Mouse (Mus musculus) liver, embryonic 16.5 days (tissue): Measurements from ENCODE around the gene Ifit2. TPM values are rescaled to one million over a fixed set of nuclear protein-coding genes. Genes with fewer than 3 reads are reported as not detected.
A peak's percentile ranks its signal among the peaks of the same experiment; 100 is the strongest.

Source experiments
- ATAC-seq: fragments of 200-750 bp; cut with Nextera tagmentation; 2 replicates; pipeline ENCODE4 v1.8.0; 2017; ENCODE audit warnings: low read depth, mild to moderate bottlenecking, moderate number of reproducible peaks, moderate library complexity
- H3K27ac ChIP-seq: fragments of 300-500 bp; sonication (generic); 2 replicates; pipeline ENCODE4 v1.5.1; 2014; ENCODE audit warnings: mild to moderate bottlenecking, low read length
- H3K27me3 ChIP-seq: fragments of 300-500 bp; sonication (generic); 2 replicates; pipeline ENCODE4 v1.6.1; 2014; ENCODE audit warnings: low read depth, low read length, mixed read lengths; ENCODE audit not compliant: control insufficient read depth, insufficient read depth
- H3K36me3 ChIP-seq: fragments of 300-500 bp; sonication (generic); 2 replicates; pipeline ENCODE4 v1.6.1; 2014; ENCODE audit warnings: mild to moderate bottlenecking; ENCODE audit not compliant: control insufficient read depth, insufficient read depth
- H3K4me1 ChIP-seq: fragments of 300-500 bp; sonication (generic); 2 replicates; pipeline ENCODE4 v1.6.1; 2014; ENCODE audit warnings: low read depth, low read length, mixed read lengths; ENCODE audit not compliant: control insufficient read depth
- H3K4me2 ChIP-seq: fragments of 300-500 bp; sonication (generic); 2 replicates; pipeline ENCODE4 v1.6.1; 2014; ENCODE audit warnings: low read depth, low read length, mixed read lengths
- H3K4me3 ChIP-seq: fragments of 300-500 bp; sonication (generic); 2 replicates; pipeline ENCODE4 v1.5.1; 2014; ENCODE audit warnings: low read depth, mild to moderate bottlenecking, low read length
- H3K9ac ChIP-seq: fragments of 300-500 bp; sonication (generic); 2 replicates; pipeline ENCODE4 v1.6.1; 2014; ENCODE audit warnings: low read depth, low read length
- H3K9me3 ChIP-seq: fragments of 300-500 bp; sonication (generic); replicated peaks from 2 replicates; pipeline ENCODE4 v1.6.1; 2016; ENCODE audit warnings: low read length; ENCODE audit not compliant: control insufficient read depth
- WGBS: fragments of 180-500 bp; shearing (Covaris S2); extraction: QIAGEN DNeasy Blood & Tissue Kit; methylation state at CpG from one replicate; pipeline ENCODE4 v1.1.7; 2014; ENCODE audit not compliant: insufficient replicate concordance; 5-methylcytosine and 5-hydroxymethylcytosine counted together
- polyA plus RNA-seq: library from polyadenylated mRNA; unstranded; fragments of >200 nt; fragmentation: Nextera tagmentation; extraction: Ambion mirVana; gene quantifications from 2 replicates; pipeline ENCODE4 v1.2.1, GENCODE M21; 2015

Ifit2 gene
- polyA plus RNA-seq, 1 experiment from 2014 or later: 2.8 TPM

- ATAC-seq: peak; percentile 100
- Histone ChIP-seq H3K4me2 (peak within 1 kb of the TSS; percentile 76), H3K9ac (peak within 1 kb of the TSS; percentile 67), H3K27me3 (no peaks in the 10 kb centered on the region), H3K4me3 (peak within 1 kb of the TSS; percentile 70), H3K9me3 (no peaks in the 10 kb centered on the region), H3K36me3 (no peaks in the 10 kb centered on the region), H3K27ac (peak within 1 kb of the TSS; percentile 69), H3K4me1 (no peaks in the 10 kb centered on the region)
- under 1% methylated on average over 29 of the region's 29 CpGs for WGBS
Observed at GRCm38 (mm10) chr19:34526941-34527682, 23.4 kb upstream of the Ifit2 start, which contains the start of gene Lipa. Lipa (minus strand) TSS chr19:34527474.

GRCm38 (mm10) chr19:34532061-34532751 lies 18.3 kb upstream of the Ifit2 start:
- no peak overlapping the region for H3K27ac ChIP-seq
- no peak overlapping the region for H3K4me2 ChIP-seq
- no peaks in the 10 kb centered on the region for H3K9me3 ChIP-seq
- H3K36me3 ChIP-seq: no peaks in the 10 kb centered on the region
- no peaks in the 10 kb centered on the region for H3K27me3 ChIP-seq
- no peaks in the 10 kb centered on the region for H3K4me1 ChIP-seq
- peak; percentile 38; the same call in 1 of the 2 replicates for ATAC-seq
- WGBS: 77% methylated on average over 4 of the region's 4 CpGs
- no peak overlapping the region for H3K4me3 ChIP-seq
- no peak overlapping the region for H3K9ac ChIP-seq

- no peaks in the 10 kb centered on the region for H3K9me3 ChIP-seq
- H3K4me1 ChIP-seq: no peaks in the 10 kb centered on the region
- no peak for ATAC-seq
- H3K36me3 ChIP-seq: no peaks in the 10 kb centered on the region
- H3K4me3 ChIP-seq: no peak overlapping the region
- H3K27ac ChIP-seq: no peak overlapping the region
- 41% methylated on average over 1 of the region's 1 CpGs for WGBS
- no peak overlapping the region for H3K9ac ChIP-seq
- H3K4me2 ChIP-seq: no peak overlapping the region
- no peaks in the 10 kb centered on the region for H3K27me3 ChIP-seq
Observed at GRCm38 (mm10) chr19:34539422-34539821, 11.1 kb upstream of the Ifit2 start.

GRCm38 (mm10) chr19:34546211-34546610 lies 4.3 kb upstream of the Ifit2 start:
- no peak overlapping the region for H3K4me3 ChIP-seq
- no peaks in the 10 kb centered on the region for H3K27me3 ChIP-seq
- ATAC-seq: no peak
- H3K4me2 ChIP-seq: no peak overlapping the region
- H3K36me3 ChIP-seq: no peaks in the 10 kb centered on the region
- H3K9me3 ChIP-seq: no peaks in the 10 kb centered on the region
- H3K27ac ChIP-seq: no peak overlapping the region
- no peak overlapping the region for H3K9ac ChIP-seq
- 73% methylated on average over 4 of the region's 4 CpGs for WGBS
- peaks cover 5% of the 10 kb centered on the region for H3K4me1 ChIP-seq

GRCm38 (mm10) chr19:34547976-34548375 lies 2.5 kb upstream of the Ifit2 start:
- 16% methylated on average over 7 of the region's 7 CpGs for WGBS

GRCm38 (mm10) chr19:34550205-34550533 lies 325 bp upstream of the Ifit2 start:
- WGBS: 23% methylated on average over 4 of the region's 4 CpGs
- H3K27me3 ChIP-seq: no peaks in the 10 kb centered on the region
- H3K4me3 ChIP-seq: peak overlapping the region; percentile 63
- peaks cover 9% of the 10 kb centered on the region for H3K4me1 ChIP-seq
- H3K36me3 ChIP-seq: no peaks in the 10 kb centered on the region
- no peak overlapping the region for H3K27ac ChIP-seq
- H3K9me3 ChIP-seq: no peaks in the 10 kb centered on the region
- ATAC-seq: no peak
- H3K9ac ChIP-seq: peak overlapping the region; percentile 42; the same call in 1 of the 2 replicates
- H3K4me2 ChIP-seq: peak overlapping the region; percentile 80

More at GRCm38 (mm10) chr19:34547976-34548375, 2.5 kb upstream of the Ifit2 start:
- Histone ChIP-seq H3K27me3 (no peaks in the 10 kb centered on the region), H3K36me3 (no peaks in the 10 kb centered on the region), H3K4me2 (no peak overlapping the region), H3K9me3 (no peaks in the 10 kb centered on the region), H3K4me3 (no peak overlapping the region), H3K27ac (no peak overlapping the region), H3K9ac (no peak overlapping the region), H3K4me1 (peaks cover 9% of the 10 kb centered on the region)
- ATAC-seq: 0 out of 2 replicates have a peak, but pooled peaks have one; percentile 16

GRCm38 (mm10) chr19:34551981-34552380 lies 1.5 kb downstream of the Ifit2 start:
- no peak overlapping the region for H3K4me3 ChIP-seq
- no peaks in the 10 kb centered on the region for H3K9me3 ChIP-seq
- H3K4me1 ChIP-seq: peaks cover 9% of the 10 kb centered on the region
- no peaks in the 10 kb centered on the region for H3K27me3 ChIP-seq
- H3K4me2 ChIP-seq: peak overlapping the region; percentile 12
- H3K9ac ChIP-seq: no peak overlapping the region
- 57% methylated on average over 5 of the region's 5 CpGs for WGBS
- no peak for ATAC-seq
- no peak overlapping the region for H3K27ac ChIP-seq
- no peaks in the 10 kb centered on the region for H3K36me3 ChIP-seq

GRCm38 (mm10) chr19:34553021-34553420 lies 2.5 kb downstream of the Ifit2 start:
- WGBS: 67% methylated on average over 6 of the region's 6 CpGs

GRCm38 (mm10) chr19:34553522-34553921 lies 3.0 kb downstream of the Ifit2 start:
- Histone ChIP-seq H3K27me3 (no peaks in the 10 kb centered on the region), H3K36me3 (no peaks in the 10 kb centered on the region), H3K4me3 (no peak overlapping the region), H3K9me3 (no peaks in the 10 kb centered on the region), H3K27ac (no peak overlapping the region), H3K4me1 (peaks cover 9% of the 10 kb centered on the region), H3K4me2 (no peak overlapping the region), H3K9ac (no peak overlapping the region)
- 64% methylated on average over 3 of the region's 3 CpGs for WGBS
- ATAC-seq: no peak

More at GRCm38 (mm10) chr19:34553021-34553420, 2.5 kb downstream of the Ifit2 start:
- H3K4me2 ChIP-seq: no peak overlapping the region
- H3K4me3 ChIP-seq: no peak overlapping the region
- H3K27me3 ChIP-seq: no peaks in the 10 kb centered on the region
- H3K4me1 ChIP-seq: peaks cover 9% of the 10 kb centered on the region
- no peak overlapping the region for H3K9ac ChIP-seq
- no peaks in the 10 kb centered on the region for H3K9me3 ChIP-seq
- no peak overlapping the region for H3K27ac ChIP-seq
- no peak for ATAC-seq
- H3K36me3 ChIP-seq: no peaks in the 10 kb centered on the region
